Mouse (Mus musculus): ENCODE results near the gene Surf1.
A peak's percentile ranks its signal among the peaks of the same experiment; 100 is the strongest.

Surf1 gene

DNA sequence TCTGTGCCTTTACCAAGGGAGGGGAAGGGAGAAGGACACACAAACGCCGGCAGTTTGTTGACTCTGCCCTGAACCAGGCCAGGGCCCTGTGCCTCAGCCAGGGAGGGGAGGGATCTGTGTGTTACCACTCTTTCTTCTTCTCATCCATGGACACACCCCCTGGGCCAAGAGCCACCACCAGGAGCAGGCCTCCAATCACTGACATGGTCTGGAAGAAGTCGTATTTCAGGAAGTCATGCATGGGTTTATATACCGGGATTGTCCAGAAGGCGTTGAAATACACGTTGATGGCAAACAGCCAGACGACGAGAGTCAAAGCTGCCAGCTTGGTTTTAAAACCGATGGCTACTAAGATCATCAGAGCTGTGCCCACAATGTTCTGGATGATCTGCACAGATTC is 5.5 kb upstream of the Surf1 start:
- no peak for DNase-seq (ENCODE audit: low read depth)

GRCm38 (mm10) chr2:26920190-26920855 is 4.0 kb upstream of the Surf1 start:
- DNase-seq (ENCODE audit: low read depth): no peak

- no peak for DNase-seq (ENCODE audit: low read depth)
Measured at GRCm38 (mm10) chr2:26919684-26920083, 3.4 kb upstream of the Surf1 start.

DNA sequence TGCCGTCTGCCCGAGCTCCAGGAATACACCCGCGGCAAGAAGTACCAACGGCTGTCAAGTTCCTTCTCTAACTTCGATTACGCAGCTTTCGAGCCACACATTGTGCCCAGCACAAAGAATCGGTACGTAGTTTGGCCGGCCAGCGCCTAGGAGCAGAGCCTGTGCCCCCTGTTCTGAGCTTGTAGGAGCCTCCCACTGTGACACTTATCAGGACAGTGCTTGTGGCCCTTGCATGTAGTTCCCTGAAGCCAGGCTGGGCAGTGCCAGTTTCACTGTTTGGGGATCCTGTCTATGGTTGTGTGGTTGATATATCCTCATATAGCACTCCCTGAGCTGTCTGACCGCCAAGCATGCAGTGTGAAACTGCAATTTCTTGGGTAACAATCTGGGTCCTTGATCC is 408 bp upstream of the Surf1 start:
- no peak for DNase-seq (ENCODE audit: low read depth)

DNA sequence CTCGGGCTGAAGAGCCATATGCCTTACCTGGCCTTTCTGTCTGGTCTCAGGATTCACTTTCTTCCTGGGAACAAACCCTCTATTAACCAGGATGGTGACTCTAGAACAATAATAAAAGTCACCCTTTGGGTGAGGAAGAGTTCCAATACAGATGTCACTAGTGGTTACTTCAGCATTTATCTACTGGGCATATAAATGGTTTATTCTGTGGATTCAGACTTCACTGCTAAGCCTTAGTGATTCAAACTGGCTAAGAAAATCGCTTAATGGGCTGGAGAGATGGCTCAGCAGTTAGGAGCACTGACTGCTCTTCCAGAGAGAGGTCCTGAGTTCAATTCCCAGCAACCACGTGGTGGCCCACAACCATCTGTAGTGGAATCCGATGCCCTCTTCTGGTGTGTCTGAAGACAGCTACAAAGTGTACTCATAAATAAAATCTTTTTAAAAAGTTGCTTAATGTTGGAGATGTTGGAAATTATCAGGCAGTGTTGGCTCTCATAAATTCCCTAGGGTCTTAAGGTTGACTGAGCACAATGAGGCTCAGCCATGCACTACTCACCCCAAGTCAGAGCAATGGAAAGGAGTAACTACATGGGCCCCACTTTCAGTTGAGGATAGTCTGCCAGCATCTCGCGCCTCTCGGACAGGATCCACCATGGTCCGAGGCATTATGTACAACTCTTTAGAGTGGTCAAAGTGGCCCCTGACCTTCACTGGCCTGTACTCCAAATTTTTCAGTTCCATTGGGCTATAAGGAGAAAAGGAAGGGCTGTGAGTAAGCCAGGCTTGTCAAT is 2.0 kb downstream of the Surf1 start:
- DNase-seq (ENCODE audit: low read depth): no peak

DNA sequence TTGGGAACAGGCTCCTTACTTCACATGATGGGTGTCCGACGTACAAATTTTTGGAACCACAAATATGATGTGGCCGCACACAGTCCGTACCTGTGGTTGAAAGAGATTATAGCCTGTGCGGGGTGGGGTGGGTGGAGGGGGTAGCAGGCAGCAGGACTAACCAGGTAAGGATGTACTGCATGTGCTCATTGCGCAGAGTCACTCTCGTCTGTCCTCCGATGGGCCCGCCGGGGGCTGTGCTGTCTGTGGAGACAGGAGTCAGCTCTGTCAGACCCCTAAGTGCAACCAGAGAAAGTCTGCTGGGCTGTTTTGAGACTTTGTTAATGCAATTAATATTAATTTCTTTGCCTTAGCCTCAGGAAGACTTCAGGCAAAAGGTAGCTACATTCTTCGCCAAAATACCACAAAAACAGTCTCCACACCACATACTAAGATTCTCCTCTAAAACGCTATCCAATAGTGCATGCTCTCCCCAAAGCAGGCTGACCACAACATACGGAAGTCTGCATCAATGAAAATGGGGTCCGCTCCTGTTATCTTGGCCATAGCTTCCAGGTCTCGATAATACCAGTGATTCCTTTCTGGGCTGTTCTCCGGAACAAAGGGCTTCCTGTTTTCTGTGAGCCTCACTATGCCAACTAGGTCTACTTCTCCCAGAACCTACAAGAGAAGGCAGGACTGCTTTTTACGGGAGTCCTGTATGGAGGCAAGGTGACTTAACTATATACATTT is 2.7 kb downstream of the Surf1 start:
- DNase-seq (ENCODE audit: low read depth): no peak

DNA sequence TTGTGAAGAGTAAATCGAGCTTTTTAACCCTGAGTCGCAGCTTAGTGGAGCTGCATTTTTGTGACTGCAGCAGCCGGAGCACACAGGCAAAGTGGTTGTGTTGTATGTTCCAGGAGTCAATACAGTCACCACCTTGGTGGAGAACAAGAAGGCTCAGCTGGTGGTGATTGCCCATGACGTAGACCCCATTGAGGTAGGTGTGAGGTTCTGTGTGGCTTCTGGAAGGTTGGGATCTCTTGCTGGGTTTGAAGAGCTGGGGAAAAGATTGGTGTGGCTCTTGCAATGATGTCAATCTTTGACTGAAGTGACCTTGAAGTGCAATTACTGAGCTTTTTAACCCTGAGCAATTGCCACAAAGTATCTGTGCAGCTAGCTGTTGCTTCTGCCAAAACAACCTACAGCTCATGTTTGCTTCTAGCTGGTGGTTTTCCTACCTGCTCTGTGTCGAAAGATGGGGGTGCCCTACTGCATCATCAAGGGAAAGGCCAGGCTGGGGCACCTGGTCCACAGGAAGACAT is 4.0 kb downstream of the Surf1 start:
- no peak for DNase-seq (ENCODE audit: low read depth)

DNA sequence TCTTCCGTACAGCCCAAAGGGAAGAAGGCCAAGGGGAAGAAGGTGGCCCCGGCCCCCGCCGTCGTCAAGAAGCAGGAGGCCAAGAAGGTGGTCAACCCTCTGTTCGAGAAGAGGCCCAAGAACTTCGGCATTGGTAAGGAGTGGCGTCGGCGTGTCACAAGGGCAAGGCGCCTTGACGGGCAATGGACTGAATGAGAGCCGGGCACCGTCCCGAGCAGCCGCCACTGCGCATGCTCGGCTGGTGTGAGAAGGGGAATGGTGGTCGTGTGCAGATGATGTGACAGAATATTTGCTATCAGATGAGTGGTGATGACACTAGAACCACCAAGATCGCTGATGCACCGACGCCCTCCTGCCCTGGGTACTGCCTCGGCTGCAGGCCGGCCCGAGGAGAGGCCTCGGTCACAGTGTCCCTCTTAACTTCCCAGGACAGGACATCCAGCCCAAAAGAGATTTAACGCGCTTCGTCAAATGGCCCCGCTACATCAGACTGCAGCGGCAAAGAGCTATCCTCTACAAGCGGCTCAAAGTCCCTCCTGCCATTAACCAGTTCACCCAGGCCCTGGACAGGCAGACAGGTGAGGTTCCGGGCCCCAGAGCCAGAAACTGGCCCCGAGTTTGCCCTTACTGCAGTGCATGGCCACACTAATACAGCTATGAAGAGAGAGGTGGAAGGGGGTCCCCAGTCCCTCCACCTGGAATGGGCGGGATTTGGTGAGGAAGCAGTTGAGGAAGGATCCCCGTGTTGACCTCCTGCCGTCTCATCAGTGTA is 5.2 kb downstream of the Surf1 start:
- no peak for DNase-seq (ENCODE audit: low read depth)

DNA sequence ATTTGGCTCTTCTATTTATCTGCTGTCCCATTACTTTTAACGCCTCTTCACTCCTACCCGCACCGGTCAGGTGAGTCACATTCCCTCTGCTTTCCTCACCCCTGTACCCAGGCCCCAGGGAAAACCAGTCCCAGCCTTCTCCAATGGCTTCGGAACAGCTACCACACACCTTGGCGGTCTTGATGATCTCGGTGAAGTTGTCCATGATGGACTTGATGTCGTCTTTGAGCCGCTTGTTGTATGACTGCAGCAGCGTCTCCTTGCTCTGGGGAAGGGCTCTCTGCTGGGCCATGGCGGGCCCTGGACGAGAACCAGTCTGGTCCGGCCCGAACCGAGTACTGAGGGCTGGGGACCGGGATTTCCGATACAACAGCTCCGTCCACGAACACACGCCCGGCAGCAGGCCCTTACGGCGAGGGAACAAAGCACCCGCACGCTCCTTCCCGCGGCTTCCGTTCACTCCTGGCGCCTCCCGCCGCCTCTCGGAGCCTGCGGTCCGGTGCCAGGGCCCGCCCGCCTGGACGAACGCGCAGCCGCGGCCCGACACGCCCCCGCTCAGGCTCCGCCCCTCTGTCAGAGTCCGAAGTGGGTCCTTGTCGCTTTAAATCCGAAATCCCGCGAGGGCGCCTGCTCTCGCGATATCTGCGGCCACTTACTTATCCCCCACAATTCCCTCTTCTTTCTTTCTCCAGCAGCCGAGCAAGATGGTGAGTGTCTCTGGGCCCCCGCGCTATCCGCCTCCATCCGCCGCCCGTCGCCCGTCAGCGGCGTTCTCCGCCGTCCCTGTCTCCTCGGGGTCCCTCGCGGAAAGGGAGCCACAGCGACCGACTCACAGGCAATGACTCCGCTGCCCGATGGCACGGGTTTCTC is 6.0 kb downstream of the Surf1 start, which contains the start of the genes Med22 and Rpl7a:
Med22 (minus strand) TSS at position 554 of the 870 bp plus-strand sequence.
Rpl7a (plus strand) TSS at position 641 of the 870 bp plus-strand sequence.
- DNase-seq (ENCODE audit: low read depth): peak; percentile 99

DNA sequence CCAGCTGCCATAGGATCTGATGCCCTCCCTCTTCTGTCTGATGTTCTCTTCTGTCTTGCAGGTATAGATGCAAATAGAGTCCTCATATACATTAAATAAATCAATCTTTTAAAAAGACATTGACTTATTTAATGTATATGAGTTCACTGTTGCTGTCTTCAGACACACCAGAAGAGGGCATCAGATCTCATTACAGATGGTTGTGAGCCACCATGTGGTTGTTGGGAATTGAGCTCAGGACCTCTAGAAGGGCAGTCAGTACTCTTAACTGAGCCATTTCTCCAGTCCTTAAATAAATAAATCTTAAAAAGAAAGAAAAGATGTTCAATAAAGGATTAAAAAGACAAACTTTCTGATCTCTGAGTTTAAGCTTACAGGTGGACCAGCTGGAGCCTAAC is 6.9 kb downstream of the Surf1 start:
- no peak for DNase-seq (ENCODE audit: low read depth)

GRCm38 (mm10) chr2:26908710-26909386 is 7.5 kb downstream of the Surf1 start:
- DNase-seq (ENCODE audit: low read depth): peak; percentile 54

- peak; percentile 68 for DNase-seq (ENCODE audit: low read depth)
Measured at GRCm38 (mm10) chr2:26907109-26907508, 9.2 kb downstream of the Surf1 start.

- no peak for DNase-seq (ENCODE audit: low read depth)
Measured at GRCm38 (mm10) chr2:26906431-26906830, 9.9 kb downstream of the Surf1 start.

GRCm38 (mm10) chr2:26905936-26906335 is 10.4 kb downstream of the Surf1 start:
- no peak for DNase-seq (ENCODE audit: low read depth)

GRCm38 (mm10) chr2:26903311-26903710 is 13.0 kb downstream of the Surf1 start:
- DNase-seq (ENCODE audit: low read depth): no peak

DNA sequence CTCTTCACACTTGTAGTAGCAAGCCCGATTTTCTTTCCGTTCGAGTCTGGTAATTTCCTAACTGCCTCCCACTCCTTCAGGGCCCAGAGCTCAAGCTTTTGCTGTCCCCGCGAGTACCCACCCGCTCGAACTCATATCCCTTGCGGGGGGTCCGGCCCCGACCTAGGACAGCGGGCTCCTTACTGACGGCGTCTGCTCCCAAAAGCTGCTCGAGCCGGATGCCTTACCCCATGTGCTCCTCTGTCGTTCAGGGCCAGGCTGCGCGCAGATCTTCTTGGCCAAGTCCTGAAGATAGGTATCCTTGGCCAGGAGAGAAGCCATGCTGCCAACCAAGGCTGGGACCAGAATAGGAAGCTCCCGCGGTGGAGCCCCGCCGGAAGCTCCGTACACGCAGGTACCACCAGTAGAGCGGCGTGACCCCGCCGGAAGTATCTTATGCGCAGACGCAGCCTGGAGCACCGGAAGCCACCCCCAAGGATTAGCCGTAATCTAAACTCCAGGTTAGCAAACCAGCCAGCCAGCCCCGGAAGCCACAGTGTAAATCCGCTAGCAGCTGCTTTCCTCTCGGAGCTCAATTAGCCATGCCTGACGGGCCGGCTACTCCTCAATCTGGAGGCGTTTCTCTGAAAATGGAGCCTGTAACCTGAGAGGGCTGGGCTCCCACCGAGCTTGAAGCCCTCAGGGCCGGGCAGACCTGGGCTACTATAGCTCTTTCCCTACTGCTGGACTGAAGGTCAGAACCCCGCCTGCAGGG is 13.7 kb downstream of the Surf1 start, which contains the start of gene Surf6:
Surf6 (minus strand) TSS at position 413 of the 754 bp plus-strand sequence.
- DNase-seq (ENCODE audit: low read depth): peak; percentile 98

- DNase-seq (ENCODE audit: low read depth): peak; percentile 52
Measured at GRCm38 (mm10) chr2:26901834-26902400, 14.4 kb downstream of the Surf1 start.

GRCm38 (mm10) chr2:26900731-26901130 is 15.6 kb downstream of the Surf1 start:
- DNase-seq (ENCODE audit: low read depth): peak; percentile 47

DNA sequence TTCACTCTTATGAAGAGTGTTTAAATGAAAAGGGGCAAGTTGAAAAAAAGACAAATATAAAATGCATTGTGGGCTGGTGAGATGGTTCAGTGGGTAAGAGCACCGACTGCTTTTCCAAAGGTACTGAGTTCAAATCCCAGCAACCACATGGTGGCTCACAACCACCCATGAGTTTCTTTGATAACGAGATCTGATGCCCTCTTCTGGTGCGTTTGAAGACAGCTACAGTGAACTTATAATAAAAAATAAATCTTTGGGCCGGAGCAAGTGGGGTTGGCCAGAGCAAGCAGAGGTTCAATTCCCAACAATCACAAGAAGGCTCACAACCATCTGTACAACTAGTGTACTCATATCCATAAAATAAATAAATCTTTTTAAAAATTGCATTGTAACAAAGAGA is 20.4 kb downstream of the Surf1 start:
- no peak for DNase-seq (ENCODE audit: low read depth)
